Mouse (Mus musculus): Measurements from ENCODE around the gene Rilpl1.
"Not testable (repeated sequence)": the region's sequence is repeated elsewhere in the genome, so short reads cannot be mapped to it uniquely, and the experiment has no call there.

Gene Rilpl1

GRCm38 (mm10) chr5:124530655-124531582, at the start of gene Rilpl1:
Rilpl1 (minus strand) TSS chr5:124531391.
- DNase-seq, result peak; percentile 80

- peak; percentile 95 for DNase-seq
These were observed 47.6 kb upstream of the Rilpl1 start, which contains the start of the genes Eif2b1 and Gtf2h3 for GRCm38 (mm10) chr5:124578633-124579317. Eif2b1 (minus strand) TSS chr5:124579131. Gtf2h3 (plus strand) TSS chr5:124579140.

GRCm38 (mm10) chr5:124575467-124575866, 44.3 kb upstream of the Rilpl1 start:
- no peak for DNase-seq

- DNase-seq, result peak; percentile 34
These were observed 39.9 kb upstream of the Rilpl1 start for GRCm38 (mm10) chr5:124571068-124571467.

GRCm38 (mm10) chr5:124555145-124555544, 24.0 kb upstream of the Rilpl1 start:
- no peak for DNase-seq

- no peak for DNase-seq
These were observed 22.4 kb upstream of the Rilpl1 start for GRCm38 (mm10) chr5:124553607-124554006.

- peak; percentile 87 for DNase-seq
These were observed 21.5 kb upstream of the Rilpl1 start, which contains the start of gene Ddx55 for GRCm38 (mm10) chr5:124552558-124553307. Ddx55 (plus strand) TSS chr5:124552864.

- no peak for DNase-seq
These were observed 20.9 kb upstream of the Rilpl1 start for GRCm38 (mm10) chr5:124552094-124552472.

- DNase-seq, result not testable (repeated sequence)
These were observed 20.3 kb upstream of the Rilpl1 start for GRCm38 (mm10) chr5:124551349-124552093.

GRCm38 (mm10) chr5:124550737-124551136, 19.5 kb upstream of the Rilpl1 start:
- DNase-seq, result not testable (repeated sequence)

- no peak for DNase-seq
These were observed 10.4 kb upstream of the Rilpl1 start for GRCm38 (mm10) chr5:124541602-124541973.

- DNase-seq, result peak; percentile 65
These were observed 9.9 kb upstream of the Rilpl1 start for GRCm38 (mm10) chr5:124540905-124541601.

GRCm38 (mm10) chr5:124540383-124540786, 9.2 kb upstream of the Rilpl1 start, which contains the start of gene Tmed2:
Tmed2 (plus strand) TSS chr5:124540695.
- peak; percentile 95 for DNase-seq

- DNase-seq, result no peak
These were observed 8.7 kb upstream of the Rilpl1 start for GRCm38 (mm10) chr5:124539905-124540304.

- DNase-seq, result peak; percentile 45
These were observed 7.9 kb upstream of the Rilpl1 start for GRCm38 (mm10) chr5:124538813-124539792.

- DNase-seq, result no peak
These were observed 5.6 kb upstream of the Rilpl1 start for GRCm38 (mm10) chr5:124536776-124537175.

GRCm38 (mm10) chr5:124535016-124535415, 3.8 kb upstream of the Rilpl1 start:
- no peak for DNase-seq

- no peak for DNase-seq
These were observed 1.3 kb upstream of the Rilpl1 start for GRCm38 (mm10) chr5:124532451-124532850.

- no peak for DNase-seq
These were observed 366 bp upstream of the Rilpl1 start for GRCm38 (mm10) chr5:124531583-124531930.

- no peak for DNase-seq
These were observed 1.5 kb downstream of the Rilpl1 start for GRCm38 (mm10) chr5:124529697-124530096.
